Mouse (Mus musculus) WW6 (cell line): Measurements from ENCODE around the gene Lpp.

Experiments used
- DNase-seq: peaks from one replicate; pipeline ENCODE4 v3.0.0-alpha.2; 2013; ENCODE audit warnings: low read depth, low spot score

Gene Lpp

GRCm38 (mm10) chr16:24624335-24624734 is 231.0 kb downstream of the Lpp start:
- DNase-seq = no peak

DNA sequence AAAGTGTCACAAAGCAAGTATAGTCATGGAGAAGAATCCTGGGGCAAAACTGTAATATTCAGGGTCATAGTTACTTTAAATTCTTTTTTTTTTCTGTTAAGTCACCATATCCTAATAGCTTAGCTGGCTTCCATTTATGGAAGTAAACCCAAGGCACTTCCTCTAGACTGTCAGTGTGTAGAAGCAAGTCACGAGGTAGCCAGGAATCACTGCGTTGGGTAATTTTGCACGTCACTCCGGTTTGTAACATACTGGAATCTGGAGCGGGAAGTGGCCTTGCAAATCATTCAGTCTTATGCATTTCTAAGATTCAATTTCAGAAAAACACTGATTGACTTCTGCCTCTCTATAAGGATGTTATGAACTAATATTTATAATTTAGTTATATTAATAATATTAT is 232.3 kb downstream of the Lpp start:
- no peak for DNase-seq

GRCm38 (mm10) chr16:24628779-24629178 is 235.5 kb downstream of the Lpp start:
- no peak for DNase-seq

- no peak for DNase-seq
Observed at GRCm38 (mm10) chr16:24629218-24630172, 236.2 kb downstream of the Lpp start.

- DNase-seq = no peak
Observed at GRCm38 (mm10) chr16:24635381-24635919, 242.1 kb downstream of the Lpp start.

DNA sequence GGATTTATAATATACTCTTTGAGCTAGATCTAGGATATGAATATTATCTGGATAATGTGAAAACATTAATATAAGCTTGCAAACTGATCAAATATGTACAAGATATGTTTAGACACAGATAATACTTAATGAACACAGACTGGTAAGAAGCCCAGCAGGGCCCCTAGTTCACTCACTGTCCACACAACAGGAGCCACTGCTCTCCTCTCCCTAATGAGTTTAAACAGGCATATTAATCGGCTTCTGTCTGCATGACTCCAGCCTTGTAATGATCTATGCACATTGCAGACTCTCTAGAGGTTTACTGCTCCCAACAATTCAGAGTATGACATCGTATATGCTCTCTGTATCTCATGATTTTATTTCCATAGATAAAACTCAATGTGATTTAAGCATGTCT is 243.6 kb downstream of the Lpp start:
- no peak for DNase-seq

GRCm38 (mm10) chr16:24641003-24641797 is 247.9 kb downstream of the Lpp start:
- no peak for DNase-seq

DNA sequence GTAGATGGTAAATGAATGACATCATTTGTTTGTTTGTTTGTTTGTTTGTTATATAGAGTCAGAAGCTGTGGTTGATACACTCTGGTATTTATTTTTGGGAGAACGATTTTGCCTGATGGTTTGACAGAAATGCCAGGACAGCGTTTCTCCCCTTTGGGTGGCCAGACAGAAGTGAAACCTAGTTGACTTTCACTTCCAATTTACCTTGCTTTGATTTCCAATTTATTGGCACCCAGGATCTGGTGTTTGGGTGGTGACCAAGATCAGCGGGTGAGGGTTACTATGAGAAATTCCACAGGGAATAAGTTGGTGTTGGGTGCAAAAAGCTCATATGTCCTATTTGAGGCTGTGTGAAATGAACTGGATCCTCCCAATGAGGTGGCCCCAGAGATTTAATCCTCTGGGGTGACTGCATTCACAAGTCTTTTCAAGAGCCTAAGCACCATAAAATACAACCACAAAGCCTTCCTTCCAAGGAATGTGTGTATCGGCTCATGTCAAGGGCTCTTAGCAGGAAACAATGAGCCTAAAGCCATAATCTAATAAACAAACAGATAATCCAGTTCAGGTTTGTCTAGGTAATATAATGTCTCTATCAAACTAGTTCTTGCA is 249.8 kb downstream of the Lpp start:
- DNase-seq = no peak

- no peak for DNase-seq
Observed at GRCm38 (mm10) chr16:24644154-24644553, 250.8 kb downstream of the Lpp start.

GRCm38 (mm10) chr16:24644760-24645406 is 251.6 kb downstream of the Lpp start:
- DNase-seq = no peak

- DNase-seq = no peak
Observed at GRCm38 (mm10) chr16:24645906-24646603, 252.7 kb downstream of the Lpp start.

DNA sequence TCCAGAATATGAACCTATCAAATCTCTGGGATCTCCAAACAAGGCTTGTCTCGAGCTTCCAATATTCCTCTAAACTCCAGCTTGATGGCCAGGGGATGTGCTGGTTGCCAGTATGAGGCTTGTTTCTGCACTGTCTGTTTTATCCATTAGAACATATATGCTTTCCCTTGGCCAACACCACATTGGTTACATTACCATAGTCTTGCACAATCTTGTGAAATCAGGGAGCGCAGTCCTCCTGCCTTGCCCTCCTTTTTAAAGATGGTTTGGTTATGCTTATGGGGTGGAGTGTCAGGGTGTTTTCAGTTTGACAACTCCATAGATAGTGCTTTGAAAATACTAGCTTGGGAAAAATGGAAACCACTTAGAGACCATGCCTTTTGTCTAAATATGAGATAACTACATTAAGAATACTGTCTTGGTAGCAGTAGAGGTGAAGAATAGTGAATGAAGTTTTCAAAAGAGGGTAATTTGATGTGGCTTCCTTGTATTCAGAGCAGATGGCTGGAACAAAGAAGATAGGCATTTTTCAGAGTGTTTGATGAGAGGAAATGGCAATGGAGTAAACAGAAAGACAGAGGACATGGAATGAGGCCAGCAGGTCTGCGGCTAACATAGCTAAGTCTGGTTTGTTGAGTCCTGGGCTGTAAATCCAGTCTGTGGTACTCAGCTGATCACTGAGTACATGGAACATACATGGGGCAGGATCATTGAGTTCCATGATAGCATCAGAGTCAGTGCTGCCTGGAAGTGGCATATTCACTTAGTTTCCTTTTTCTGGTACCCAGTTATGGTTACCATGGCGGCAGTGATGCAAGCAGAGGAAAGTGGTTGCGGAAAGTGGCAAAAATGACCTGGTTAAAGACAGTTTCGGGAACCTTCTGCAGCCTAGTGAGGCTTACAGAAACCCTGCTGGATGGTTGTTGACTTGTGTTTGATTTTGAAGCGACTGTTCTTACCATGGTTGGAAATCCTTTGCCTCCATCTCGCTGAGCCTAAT is 258.6 kb downstream of the Lpp start:
- no peak for DNase-seq

- no peak for DNase-seq
Observed at GRCm38 (mm10) chr16:24653041-24653440, 259.7 kb downstream of the Lpp start.

DNA sequence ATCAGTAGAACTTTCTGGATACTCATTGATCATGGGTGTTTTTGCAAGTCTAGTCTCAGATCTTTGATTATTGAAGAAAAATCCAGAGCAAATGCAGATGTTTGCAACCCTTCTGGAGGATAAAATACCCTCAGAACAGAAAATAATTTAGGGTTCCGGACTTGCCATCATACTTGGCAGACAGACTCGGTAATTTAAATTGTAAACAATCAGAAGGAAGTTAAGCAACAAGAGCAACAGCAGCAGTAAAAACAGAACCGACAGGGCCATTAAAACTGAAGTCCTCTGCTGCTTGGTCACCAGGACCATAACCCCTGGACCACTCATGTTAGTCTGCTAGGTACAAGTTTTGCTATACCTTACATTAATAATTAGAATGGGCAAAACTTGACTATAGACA is 261.8 kb downstream of the Lpp start:
- no peak for DNase-seq

- DNase-seq = no peak
Observed at GRCm38 (mm10) chr16:24656026-24656425, 262.7 kb downstream of the Lpp start.

GRCm38 (mm10) chr16:24656752-24657151 is 263.4 kb downstream of the Lpp start:
- DNase-seq = no peak

GRCm38 (mm10) chr16:24659049-24659448 is 265.7 kb downstream of the Lpp start:
- DNase-seq = no peak

DNA sequence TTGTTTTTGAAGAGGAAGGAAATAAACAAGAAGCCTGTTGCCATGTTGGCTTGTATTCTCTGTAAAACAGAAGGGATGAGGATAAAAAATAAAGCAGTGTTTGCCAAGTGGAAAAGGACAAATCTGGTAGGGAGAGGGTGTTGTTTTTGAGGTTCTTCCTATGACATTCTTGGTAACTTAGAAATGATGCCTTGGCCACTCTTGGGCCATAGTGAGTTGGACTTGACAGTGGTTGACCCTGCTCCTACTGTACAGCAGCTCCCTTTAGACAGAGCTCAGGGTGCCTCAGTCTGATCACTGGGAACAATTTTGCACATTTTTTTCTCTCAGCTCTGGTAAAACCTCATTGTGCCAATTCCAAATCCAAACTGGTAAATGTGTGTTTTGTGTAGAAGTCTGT is 270.8 kb downstream of the Lpp start:
- no peak for DNase-seq

- no peak for DNase-seq
Observed at GRCm38 (mm10) chr16:24669718-24670460, 276.6 kb downstream of the Lpp start.
